Mouse (Mus musculus) kidney, embryonic 16.5 days (tissue): ENCODE results near the gene Nptx1. TPM values are rescaled to one million over a fixed set of nuclear protein-coding genes. Genes with fewer than 3 reads are reported as not detected.

ENCODE experiments used
- ATAC-seq: fragments of 200-750 bp; cut with Nextera tagmentation; 2 replicates; pipeline ENCODE4 v1.8.0; 2017; ENCODE audit warnings: moderate TSS enrichment; ENCODE audit not compliant: low FRiP score, low TSS enrichment
- H3K27ac ChIP-seq: fragments of 300-500 bp; sonication (generic); 2 replicates; pipeline ENCODE4 v1.5.1; 2014; ENCODE audit warnings: low read length
- H3K27me3 ChIP-seq: fragments of 300-500 bp; sonication (generic); 2 replicates; pipeline ENCODE4 v1.6.1; 2014; ENCODE audit warnings: low read length, control low read depth, mixed read lengths; ENCODE audit not compliant: insufficient read depth
- H3K36me3 ChIP-seq: fragments of 300-500 bp; sonication (generic); 2 replicates; pipeline ENCODE4 v1.6.1; 2014; ENCODE audit warnings: low read length, control low read depth, mixed read lengths; ENCODE audit not compliant: insufficient read depth
- H3K4me1 ChIP-seq: fragments of 300-500 bp; sonication (generic); 2 replicates; pipeline ENCODE4 v1.6.1; 2014; ENCODE audit warnings: low read length, control low read depth, mixed read lengths; ENCODE audit not compliant: insufficient read depth
- H3K4me2 ChIP-seq: fragments of 300-500 bp; sonication (generic); replicated peaks from 2 replicates; pipeline ENCODE4 v1.6.1; 2014; ENCODE audit warnings: low read depth, low read length
- H3K4me3 ChIP-seq: fragments of 300-500 bp; sonication (generic); 2 replicates; pipeline ENCODE4 v1.5.1; 2014; ENCODE audit warnings: mild to moderate bottlenecking, low read length
- H3K9ac ChIP-seq: fragments of 300-500 bp; sonication (generic); replicated peaks from 2 replicates; pipeline ENCODE4 v1.6.1; 2014; ENCODE audit warnings: low read length
- H3K9me3 ChIP-seq: fragments of 300-500 bp; sonication (generic); 2 replicates; pipeline ENCODE4 v1.6.1; 2016; ENCODE audit warnings: low read length, control low read depth
- WGBS: fragments of 180-500 bp; shearing (Covaris S2); extraction: QIAGEN DNeasy Blood & Tissue Kit; methylation state at CpG from one replicate; pipeline ENCODE4 v1.1.7; 2014; 5-methylcytosine and 5-hydroxymethylcytosine counted together
- polyA plus RNA-seq: library from polyadenylated mRNA; unstranded; fragments of >200 nt; fragmentation: Nextera tagmentation; extraction: Ambion mirVana; gene quantifications from 2 replicates; pipeline ENCODE4 v1.2.1, GENCODE M21; 2015

Nptx1 gene
- polyA plus RNA-seq, 1 experiment from 2014 or later = 0.54 TPM

- ATAC-seq = no peak
- WGBS = 59% methylated on average over 1 of the region's 1 CpGs
- peaks cover 21% of the 10 kb centered on the region for H3K4me1 ChIP-seq
- H3K9ac ChIP-seq = no peak overlapping the region
- peaks cover 39% of the 10 kb centered on the region for H3K27me3 ChIP-seq
- H3K4me3 ChIP-seq = no peak overlapping the region
- H3K27ac ChIP-seq = no peak overlapping the region
- H3K4me2 ChIP-seq = no peak overlapping the region
- no peaks in the 10 kb centered on the region for H3K36me3 ChIP-seq
- no peaks in the 10 kb centered on the region for H3K9me3 ChIP-seq
These were observed 4.7 kb upstream of the Nptx1 start for GRCm38 (mm10) chr11:119552301-119552700.

- Histone ChIP-seq H3K27me3 (peaks cover 46% of the 10 kb centered on the region), H3K9me3 (no peaks in the 10 kb centered on the region), H3K36me3 (no peaks in the 10 kb centered on the region), H3K9ac (no peak overlapping the region), H3K27ac (no peak overlapping the region), H3K4me2 (no peak overlapping the region), H3K4me3 (no peak overlapping the region), H3K4me1 (peaks cover 29% of the 10 kb centered on the region)
- ATAC-seq = no peak
- 52% methylated on average over 3 of the region's 3 CpGs for WGBS
These were observed 3.9 kb upstream of the Nptx1 start for GRCm38 (mm10) chr11:119551468-119551867.

GRCm38 (mm10) chr11:119550546-119551335 is 3.2 kb upstream of the Nptx1 start:
- H3K27ac ChIP-seq = no peak overlapping the region
- H3K4me1 ChIP-seq = peaks cover 36% of the 10 kb centered on the region
- WGBS = 56% methylated on average over 10 of the region's 10 CpGs
- no peaks in the 10 kb centered on the region for H3K36me3 ChIP-seq
- ATAC-seq = no peak
- H3K9ac ChIP-seq = no peak overlapping the region
- H3K9me3 ChIP-seq = no peaks in the 10 kb centered on the region
- H3K27me3 ChIP-seq = peaks cover 54% of the 10 kb centered on the region
- H3K4me2 ChIP-seq = no peak overlapping the region
- no peak overlapping the region for H3K4me3 ChIP-seq

GRCm38 (mm10) chr11:119549371-119549811 is 1.8 kb upstream of the Nptx1 start:
- Histone ChIP-seq H3K4me2 (peak overlapping the region; percentile 100), H3K27me3 (peaks cover 67% of the 10 kb centered on the region), H3K27ac (no peak overlapping the region), H3K9me3 (no peaks in the 10 kb centered on the region), H3K4me3 (peak overlapping the region; percentile 57), H3K36me3 (no peaks in the 10 kb centered on the region), H3K9ac (peak overlapping the region; percentile 14; the same call in 1 of the 2 replicates), H3K4me1 (peaks cover 39% of the 10 kb centered on the region)
- ATAC-seq = no peak
- under 1% methylated on average over 43 of the region's 43 CpGs for WGBS

GRCm38 (mm10) chr11:119548741-119549370 is 1.3 kb upstream of the Nptx1 start:
- Histone ChIP-seq H3K4me2 (peak overlapping the region; percentile 100), H3K27ac (no peak overlapping the region), H3K4me1 (peaks cover 39% of the 10 kb centered on the region), H3K9me3 (no peaks in the 10 kb centered on the region), H3K27me3 (peaks cover 72% of the 10 kb centered on the region), H3K9ac (no peak overlapping the region), H3K36me3 (no peaks in the 10 kb centered on the region), H3K4me3 (peak overlapping the region; percentile 57)
- WGBS = under 1% methylated on average over 37 of the region's 37 CpGs
- no peak for ATAC-seq

GRCm38 (mm10) chr11:119547951-119548591 is 518 bp upstream of the Nptx1 start:
- H3K27me3 ChIP-seq = peaks cover 77% of the 10 kb centered on the region
- H3K4me3 ChIP-seq = peak overlapping the region; percentile 57
- H3K4me1 ChIP-seq = peaks cover 39% of the 10 kb centered on the region
- H3K9ac ChIP-seq = peak overlapping the region; percentile 68
- peak overlapping the region; percentile 100 for H3K4me2 ChIP-seq
- WGBS = under 1% methylated on average over 34 of the region's 39 CpGs
- H3K36me3 ChIP-seq = no peaks in the 10 kb centered on the region
- no peak for ATAC-seq
- H3K9me3 ChIP-seq = no peaks in the 10 kb centered on the region
- no peak overlapping the region for H3K27ac ChIP-seq

- 0 out of 2 replicates have a peak, but pooled peaks have one; percentile 16 for ATAC-seq
- Histone ChIP-seq H3K36me3 (no peaks in the 10 kb centered on the region), H3K9me3 (no peaks in the 10 kb centered on the region), H3K4me3 (peak overlapping the region; percentile 57), H3K27me3 (peaks cover 80% of the 10 kb centered on the region), H3K4me2 (peak overlapping the region; percentile 100), H3K4me1 (peaks cover 39% of the 10 kb centered on the region), H3K27ac (no peak overlapping the region), H3K9ac (peak overlapping the region; percentile 68; the same call in 1 of the 2 replicates)
- 1% methylated on average over 46 of the region's 46 CpGs for WGBS
These were observed 914 bp downstream of the Nptx1 start for GRCm38 (mm10) chr11:119546496-119547182.

GRCm38 (mm10) chr11:119545741-119546495 is 1.6 kb downstream of the Nptx1 start:
- WGBS = 6% methylated on average over 10 of the region's 10 CpGs
- Histone ChIP-seq H3K36me3 (no peaks in the 10 kb centered on the region), H3K4me3 (no peak overlapping the region), H3K9ac (no peak overlapping the region), H3K27me3 (peaks cover 82% of the 10 kb centered on the region), H3K27ac (no peak overlapping the region), H3K9me3 (no peaks in the 10 kb centered on the region), H3K4me2 (0 out of 2 replicates have a peak overlapping the region, but pooled peaks have one; percentile 8), H3K4me1 (peaks cover 39% of the 10 kb centered on the region)
- no peak for ATAC-seq

GRCm38 (mm10) chr11:119545281-119545680 is 2.3 kb downstream of the Nptx1 start:
- Histone ChIP-seq H3K4me1 (peaks cover 39% of the 10 kb centered on the region), H3K27me3 (peaks cover 80% of the 10 kb centered on the region), H3K4me2 (no peak overlapping the region), H3K9ac (no peak overlapping the region), H3K4me3 (no peak overlapping the region), H3K27ac (no peak overlapping the region), H3K36me3 (no peaks in the 10 kb centered on the region), H3K9me3 (no peaks in the 10 kb centered on the region)
- no peak for ATAC-seq
- WGBS = 44% methylated on average over 3 of the region's 3 CpGs
